Mouse (Mus musculus) left cerebral cortex, adult 18-20 months (tissue): Measurements from ENCODE around the gene Zfp804b. TPM values are rescaled to one million over a fixed set of nuclear protein-coding genes. Genes with fewer than 3 reads are reported as not detected.

Experiments
- total RNA-seq, 2 experiments: library from RNA; stranded (reverse); gene quantifications; 2 replicates each; pipeline ENCODE4 v1.2.3; 2021

The Zfp804b gene
- total RNA-seq, 2 experiments from 2014 or later: 2.2 to 2.5 TPM

Other genes with a start within 250 kb of the Zfp804b start
- gene Tex47, start 40.6 kb downstream of the Zfp804b start, total RNA-seq: not detected